Mouse (Mus musculus) bone marrow macrophage, adult 2 months (primary cell): ENCODE measurements around the gene Clec2i. TPM values are rescaled to one million over a fixed set of nuclear protein-coding genes. Genes with fewer than 3 reads are reported as not detected.
"Not testable (repeated sequence)": the region's sequence is repeated elsewhere in the genome, so short reads cannot be mapped to it uniquely, and the experiment has no call there.

Source experiments
- H3K27ac ChIP-seq: 2 replicates; pipeline ENCODE4 v1.5.1; 2012; ENCODE audit warnings: low read depth, low read length; ENCODE audit not compliant: insufficient read depth
- H3K4me1 ChIP-seq: 2 replicates; pipeline ENCODE4 v1.6.1; 2012; ENCODE audit warnings: low read length; ENCODE audit not compliant: control insufficient read depth, insufficient read depth
- H3K4me3 ChIP-seq: 2 replicates; pipeline ENCODE4 v1.5.1; 2012; ENCODE audit warnings: mild to moderate bottlenecking, low read length, moderate library complexity; ENCODE audit not compliant: insufficient read depth
- CTCF ChIP-seq: IDR thresholded peaks from 2 replicates; pipeline ENCODE4 v1.5.1; 2012; ENCODE audit warnings: low read depth, mild to moderate bottlenecking, low read length, moderate library complexity
- POLR2A ChIP-seq: IDR thresholded peaks from 2 replicates; pipeline ENCODE4 v1.6.1; 2012; ENCODE audit warnings: mild to moderate bottlenecking, low read depth, low read length, borderline replicate concordance
- polyA plus RNA-seq: library from polyadenylated mRNA; stranded (reverse); fragments of >200 nt; gene quantifications from 2 replicates; pipeline ENCODE4 v1.2.4, GENCODE M21; 2012; ENCODE audit not compliant: missing spikeins, insufficient read depth, insufficient read length

Clec2i gene
- polyA plus RNA-seq, result 4.0 and 7.6 TPM in 2 replicates

GRCm38 (mm10) chr6:128887091-128887790, at the start of gene Clec2i:
Clec2i (plus strand) TSS chr6:128887588.
- not testable (repeated sequence) for H3K27ac ChIP-seq, H3K4me1 ChIP-seq, H3K4me3 ChIP-seq

GRCm38 (mm10) chr6:128838342-128839265, 48.8 kb upstream of the Clec2i start:
- Histone ChIP-seq H3K4me1 (peaks cover 14% of the 10 kb centered on the region; the same call in 1 of the 2 replicates), H3K4me3 (peak overlapping the region; percentile 92), H3K27ac (peak overlapping the region; percentile 92)
- TF ChIP-seq POLR2A, result no peak
- TF ChIP-seq CTCF, result no peak

GRCm38 (mm10) chr6:128839266-128839771, 48.1 kb upstream of the Clec2i start:
- peaks cover 12% of the 10 kb centered on the region for H3K4me1 ChIP-seq
- H3K27ac ChIP-seq, result peak overlapping the region; percentile 47
- no peak for TF ChIP-seq POLR2A
- TF ChIP-seq CTCF, result peak; percentile 51
- H3K4me3 ChIP-seq, result peak overlapping the region; percentile 65

GRCm38 (mm10) chr6:128839921-128840320, 47.5 kb upstream of the Clec2i start:
- H3K4me1 ChIP-seq, result peaks cover 17% of the 10 kb centered on the region
- peak overlapping the region; percentile 65; the same call in 1 of the 2 replicates for H3K4me3 ChIP-seq
- TF ChIP-seq POLR2A (no peak), CTCF (no peak)
- no peak overlapping the region for H3K27ac ChIP-seq

- H3K4me1 ChIP-seq, result peaks cover 13% of the 10 kb centered on the region
- H3K4me3 ChIP-seq, H3K27ac ChIP-seq: not testable (repeated sequence)
Observed at GRCm38 (mm10) chr6:128840669-128841068, 46.7 kb upstream of the Clec2i start.

- no peak for TF ChIP-seq CTCF
- TF ChIP-seq POLR2A, result no peak
- H3K4me1 ChIP-seq, result peaks cover 15% of the 10 kb centered on the region
- no peak overlapping the region for H3K4me3 ChIP-seq
- H3K27ac ChIP-seq, result no peak overlapping the region
Observed at GRCm38 (mm10) chr6:128841327-128842089, 45.9 kb upstream of the Clec2i start.

- Histone ChIP-seq H3K4me1 (peaks cover 14% of the 10 kb centered on the region), H3K27ac (peak overlapping the region; percentile 35), H3K4me3 (peak overlapping the region; percentile 89)
- TF ChIP-seq POLR2A (no peak), CTCF (no peak)
Observed at GRCm38 (mm10) chr6:128842356-128842944, 44.9 kb upstream of the Clec2i start.

GRCm38 (mm10) chr6:128842945-128843478, 44.4 kb upstream of the Clec2i start:
- no peak for TF ChIP-seq POLR2A
- no peak for TF ChIP-seq CTCF
- Histone ChIP-seq H3K4me1 (peaks cover 14% of the 10 kb centered on the region), H3K27ac (peak overlapping the region; percentile 89), H3K4me3 (peak overlapping the region; percentile 89)

GRCm38 (mm10) chr6:128843479-128843992, 43.9 kb upstream of the Clec2i start:
- peak overlapping the region; percentile 68 for H3K4me3 ChIP-seq
- H3K27ac ChIP-seq, result peak overlapping the region; percentile 89
- TF ChIP-seq POLR2A, result no peak
- no peak for TF ChIP-seq CTCF
- H3K4me1 ChIP-seq, result peaks cover 17% of the 10 kb centered on the region
